Mouse (Mus musculus) bone marrow, adult 2 months (tissue): ENCODE data around the gene Cfap43. TPM values are rescaled to one million over a fixed set of nuclear protein-coding genes. Genes with fewer than 3 reads are reported as not detected.

Experiments used
- H3K27ac ChIP-seq: fragments of 200-500 bp; 2 replicates; pipeline ENCODE4 v1.5.1; 2012; ENCODE audit warnings: low read depth, mild to moderate bottlenecking, control low read depth, inconsistent platforms, low read length; ENCODE audit not compliant: control insufficient read depth, poor library complexity, insufficient read depth
- H3K4me1 ChIP-seq: fragments of 200-500 bp; 2 replicates; pipeline ENCODE4 v1.6.1; 2011; ENCODE audit warnings: low read length; ENCODE audit not compliant: control insufficient read depth, insufficient read depth
- H3K4me3 ChIP-seq: fragments of 200-500 bp; replicated peaks from 2 replicates; pipeline ENCODE3; 2011; ENCODE audit warnings: mild to moderate bottlenecking, low read depth, low read length, control low read depth; ENCODE audit not compliant: control insufficient read depth
- CTCF ChIP-seq: fragments of 200-500 bp; IDR thresholded peaks from 2 replicates; pipeline ENCODE4 v1.5.1; 2011; ENCODE audit warnings: low read length, control low read depth; ENCODE audit not compliant: control insufficient read depth, insufficient read depth
- POLR2A ChIP-seq: fragments of 200-500 bp; IDR thresholded peaks from 2 replicates; pipeline ENCODE4 v1.6.1; 2011; ENCODE audit warnings: low read depth, mild to moderate bottlenecking, control low read depth, low read length, borderline replicate concordance; ENCODE audit not compliant: control insufficient read depth
- WGBS: fragments of 180-500 bp; shearing (Covaris S2); methylation state at CpG from one replicate; pipeline ENCODE4 v1.1.7; 2018; 5-methylcytosine and 5-hydroxymethylcytosine counted together
- polyA plus RNA-seq: library from polyadenylated mRNA; stranded (reverse); fragments of >200 nt; gene quantifications from 2 replicates; pipeline ENCODE4 v1.2.4, GENCODE M21; 2011; ENCODE audit warnings: low replicate concordance; ENCODE audit not compliant: missing spikeins, insufficient read depth, insufficient read length

Cfap43 gene
- polyA plus RNA-seq, 1 experiment, result not detected

- Histone ChIP-seq H3K27ac (no peak overlapping the region), H3K4me3 (no peak overlapping the region), H3K4me1 (no peaks in the 10 kb centered on the region)
- WGBS, result 85% methylated on average over 6 of the region's 6 CpGs
- TF ChIP-seq POLR2A (no peak), CTCF (no peak)
Measured at GRCm38 (mm10) chr19:47722471-47722870, 196.6 kb downstream of the Cfap43 start.

GRCm38 (mm10) chr19:47719147-47719546, 199.9 kb downstream of the Cfap43 start:
- Histone ChIP-seq H3K27ac (no peak overlapping the region), H3K4me1 (no peaks in the 10 kb centered on the region), H3K4me3 (no peak overlapping the region)
- WGBS, result 44% methylated on average over 3 of the region's 3 CpGs
- no peak for TF ChIP-seq CTCF
- no peak for TF ChIP-seq POLR2A

- Histone ChIP-seq H3K4me1 (no peaks in the 10 kb centered on the region), H3K27ac (no peak overlapping the region), H3K4me3 (no peak overlapping the region)
- WGBS, result 62% methylated on average over 2 of the region's 2 CpGs
- TF ChIP-seq POLR2A, result no peak
Measured at GRCm38 (mm10) chr19:47716144-47716543, 202.9 kb downstream of the Cfap43 start.

- H3K4me1 ChIP-seq, result no peaks in the 10 kb centered on the region
- no peak overlapping the region for H3K4me3 ChIP-seq
- no peak overlapping the region for H3K27ac ChIP-seq
- whole genome bisulfite sequencing, result 80% methylated on average over 9 of the region's 9 CpGs
- TF ChIP-seq POLR2A (no peak), CTCF (no peak)
Measured at GRCm38 (mm10) chr19:47713457-47713856, 205.6 kb downstream of the Cfap43 start.

- no peak overlapping the region for H3K4me3 ChIP-seq
- no peak overlapping the region for H3K27ac ChIP-seq
- no peaks in the 10 kb centered on the region for H3K4me1 ChIP-seq
- WGBS, result 80% methylated on average over 4 of the region's 4 CpGs
- TF ChIP-seq CTCF (no peak), POLR2A (no peak)
Measured at GRCm38 (mm10) chr19:47710376-47710775, 208.7 kb downstream of the Cfap43 start.

- H3K27ac ChIP-seq, result no peak overlapping the region
- no peak overlapping the region for H3K4me3 ChIP-seq
- TF ChIP-seq POLR2A (no peak), CTCF (no peak)
- H3K4me1 ChIP-seq, result no peaks in the 10 kb centered on the region
- WGBS, result 84% methylated on average over 8 of the region's 8 CpGs
Measured at GRCm38 (mm10) chr19:47705772-47706309, 213.2 kb downstream of the Cfap43 start.

- WGBS, result 76% methylated on average over 13 of the region's 13 CpGs
- Histone ChIP-seq H3K27ac (no peak overlapping the region), H3K4me3 (no peak overlapping the region), H3K4me1 (no peaks in the 10 kb centered on the region)
- TF ChIP-seq CTCF, result no peak
- no peak for TF ChIP-seq POLR2A
Measured at GRCm38 (mm10) chr19:47705080-47705771, 213.9 kb downstream of the Cfap43 start.

- Histone ChIP-seq H3K4me1 (no peaks in the 10 kb centered on the region; the same call in none of the 2 replicates), H3K4me3 (no peak overlapping the region), H3K27ac (no peak overlapping the region)
- TF ChIP-seq CTCF (no peak), POLR2A (no peak)
- 90% methylated on average over 8 of the region's 8 CpGs for WGBS
Measured at GRCm38 (mm10) chr19:47700509-47700908, 218.6 kb downstream of the Cfap43 start.

- TF ChIP-seq POLR2A (no peak), CTCF (no peak)
- H3K27ac ChIP-seq, result no peak overlapping the region
- H3K4me3 ChIP-seq, result no peak overlapping the region
- H3K4me1 ChIP-seq, result no peaks in the 10 kb centered on the region; the same call in none of the 2 replicates
- 82% methylated on average over 9 of the region's 9 CpGs for WGBS
Measured at GRCm38 (mm10) chr19:47699743-47700142, 219.3 kb downstream of the Cfap43 start.

GRCm38 (mm10) chr19:47698266-47698665, 220.8 kb downstream of the Cfap43 start:
- no peak overlapping the region for H3K4me3 ChIP-seq
- no peaks in the 10 kb centered on the region; the same call in none of the 2 replicates for H3K4me1 ChIP-seq
- no peak for TF ChIP-seq CTCF
- no peak overlapping the region for H3K27ac ChIP-seq
- WGBS, result 63% methylated on average over 9 of the region's 9 CpGs
